Mouse (Mus musculus): ENCODE results near the gene Gm10282. TPM values are rescaled to one million over a fixed set of nuclear protein-coding genes. Genes with fewer than 3 reads are reported as not detected.

The Gm10282 gene
- polyA plus RNA-seq, 1 experiment from 2014 or later: 16.5 TPM

DNA sequence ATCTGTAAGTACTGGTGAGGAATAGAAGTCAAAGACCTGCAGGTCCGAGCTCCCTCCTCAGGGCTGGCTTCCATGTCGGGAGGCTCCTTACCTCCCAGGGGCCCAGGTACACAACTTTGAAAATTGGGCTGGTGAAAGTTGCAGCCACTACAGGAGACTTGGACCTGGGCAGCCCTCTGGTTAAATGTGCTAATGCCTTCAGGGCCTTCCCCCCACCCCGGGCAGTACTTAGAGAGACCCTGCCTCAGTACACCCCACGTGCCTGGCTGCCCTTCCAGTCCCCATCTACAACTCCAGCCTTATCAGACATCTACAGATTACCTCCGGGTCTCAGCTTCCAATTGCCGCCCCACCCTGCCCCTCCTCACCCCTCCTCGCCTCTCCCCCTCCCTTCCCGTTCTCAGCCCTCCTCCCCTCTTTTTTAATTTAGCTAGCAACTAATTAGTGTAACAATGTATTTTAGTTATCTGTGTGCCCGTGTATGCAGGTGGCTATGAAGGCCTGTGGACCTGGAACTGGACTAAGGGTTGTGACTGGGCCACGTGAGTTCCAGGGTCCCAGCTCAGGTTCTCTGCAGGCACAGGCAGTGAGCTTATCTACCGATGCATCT, 33.9 kb downstream of the Gm10282 start:
- H3K36me3 ChIP-seq (ENCODE audit: control insufficient read depth, insufficient read depth): no peaks in the 10 kb centered on the region
- H3K4me1 ChIP-seq (replicated peaks; ENCODE audit: control insufficient read depth, insufficient read depth, low read length): no peaks in the 10 kb centered on the region
- no peak overlapping the region for H3K9ac ChIP-seq (replicated peaks; ENCODE audit: low read depth, low read length)
- H3K9me3 ChIP-seq (ENCODE audit: control insufficient read depth, low read length): no peaks in the 10 kb centered on the region
- H3K27me3 ChIP-seq (replicated peaks; ENCODE audit: control insufficient read depth, insufficient read depth, low read length): no peaks in the 10 kb centered on the region
- WGBS: 71% methylated on average over 11 of the region's 11 CpGs
- no peak for ATAC-seq
- H3K27ac ChIP-seq (ENCODE audit: low read length): no peak overlapping the region
- H3K4me2 ChIP-seq (ENCODE audit: low read length): no peak overlapping the region
- no peak overlapping the region for H3K4me3 ChIP-seq (replicated peaks; ENCODE audit: low read length)

DNA sequence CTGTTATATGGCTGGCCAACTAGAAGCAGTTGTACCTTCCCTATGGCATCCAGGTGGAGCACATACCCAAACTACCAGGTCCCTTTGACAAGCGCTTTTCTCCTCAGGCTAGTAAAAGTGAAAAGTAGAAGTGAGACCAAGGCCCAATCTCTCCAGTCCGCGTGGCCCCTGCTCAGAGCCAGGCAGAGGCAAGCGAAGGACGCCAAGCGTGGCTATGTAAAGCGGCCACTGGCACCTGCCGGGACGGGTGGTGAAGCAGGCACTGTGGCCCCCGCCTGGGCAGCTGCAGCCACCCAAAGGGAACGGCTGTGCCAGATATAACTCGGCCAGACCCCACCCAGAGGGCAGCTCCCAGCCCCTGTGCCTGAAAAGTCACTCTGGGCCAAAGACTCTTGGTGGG, 34.5 kb downstream of the Gm10282 start:
- H3K27ac ChIP-seq (ENCODE audit: low read length): no peak overlapping the region
- no peak overlapping the region for H3K4me3 ChIP-seq (replicated peaks; ENCODE audit: low read length)
- no peak overlapping the region for H3K9ac ChIP-seq (replicated peaks; ENCODE audit: low read depth, low read length)
- H3K36me3 ChIP-seq (ENCODE audit: control insufficient read depth, insufficient read depth): no peaks in the 10 kb centered on the region
- no peak overlapping the region for H3K4me2 ChIP-seq (ENCODE audit: low read length)
- no peaks in the 10 kb centered on the region for H3K27me3 ChIP-seq (replicated peaks; ENCODE audit: control insufficient read depth, insufficient read depth, low read length)
- H3K9me3 ChIP-seq (ENCODE audit: control insufficient read depth, low read length): no peaks in the 10 kb centered on the region
- ATAC-seq: no peak
- WGBS: 88% methylated on average over 12 of the region's 12 CpGs
- H3K4me1 ChIP-seq (replicated peaks; ENCODE audit: control insufficient read depth, insufficient read depth, low read length): no peaks in the 10 kb centered on the region

DNA sequence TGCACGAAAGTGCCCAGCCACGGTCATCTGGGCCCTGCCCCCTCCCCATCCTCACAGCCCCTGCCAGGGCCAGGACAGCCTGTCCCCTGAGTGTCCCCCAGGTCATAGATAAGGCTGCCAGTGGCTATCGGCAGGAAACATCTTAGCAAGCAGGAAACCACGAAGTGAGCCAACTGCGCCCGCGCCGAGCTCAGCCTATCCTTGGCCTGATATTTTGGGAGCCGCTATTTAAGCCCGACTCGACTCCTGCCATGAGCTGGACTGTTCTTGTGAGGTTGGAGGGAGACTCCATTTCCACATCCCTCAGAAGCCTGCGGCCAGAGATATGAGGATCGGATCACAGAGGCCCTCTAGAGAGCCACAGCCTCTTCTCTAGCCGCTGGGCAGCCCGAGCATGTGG, 36.7 kb downstream of the Gm10282 start:
- Histone ChIP-seq H3K4me3 (replicated peaks; ENCODE audit: low read length) (no peak overlapping the region), H3K27me3 (replicated peaks; ENCODE audit: control insufficient read depth, insufficient read depth, low read length) (no peaks in the 10 kb centered on the region), H3K9ac (replicated peaks; ENCODE audit: low read depth, low read length) (no peak overlapping the region), H3K36me3 (ENCODE audit: control insufficient read depth, insufficient read depth) (no peaks in the 10 kb centered on the region), H3K4me2 (ENCODE audit: low read length) (no peak overlapping the region), H3K4me1 (replicated peaks; ENCODE audit: control insufficient read depth, insufficient read depth, low read length) (no peaks in the 10 kb centered on the region), H3K9me3 (ENCODE audit: control insufficient read depth, low read length) (no peaks in the 10 kb centered on the region), H3K27ac (ENCODE audit: low read length) (no peak overlapping the region)
- WGBS: 84% methylated on average over 15 of the region's 15 CpGs
- ATAC-seq: no peak

DNA sequence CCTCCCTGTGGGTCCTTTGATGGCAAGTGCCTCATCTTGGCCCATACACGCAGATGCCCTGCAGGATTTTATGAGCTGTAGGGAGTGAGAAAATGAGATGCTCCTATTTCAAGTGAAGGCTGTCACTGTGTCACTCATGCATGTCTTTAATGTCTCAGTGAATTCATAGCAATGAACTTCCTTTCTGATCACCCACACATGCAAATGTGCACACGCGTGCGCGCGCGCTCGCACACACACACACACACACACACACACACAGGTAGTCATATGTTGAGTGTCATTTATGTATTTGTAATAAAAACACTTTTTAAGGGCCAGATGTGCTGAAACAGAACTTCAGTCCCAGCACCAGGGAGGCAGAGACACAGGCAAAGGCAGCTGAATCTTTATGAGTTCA, 38.0 kb downstream of the Gm10282 start:
- no peaks in the 10 kb centered on the region for H3K27me3 ChIP-seq (replicated peaks; ENCODE audit: control insufficient read depth, insufficient read depth, low read length)
- WGBS: 95% methylated on average over 8 of the region's 8 CpGs
- ATAC-seq: no peak
- H3K4me1 ChIP-seq (replicated peaks; ENCODE audit: control insufficient read depth, insufficient read depth, low read length): no peaks in the 10 kb centered on the region
- no peak overlapping the region for H3K9ac ChIP-seq (replicated peaks; ENCODE audit: low read depth, low read length)
- no peak overlapping the region for H3K4me3 ChIP-seq (replicated peaks; ENCODE audit: low read length)
- no peak overlapping the region for H3K4me2 ChIP-seq (ENCODE audit: low read length)
- H3K36me3 ChIP-seq (ENCODE audit: control insufficient read depth, insufficient read depth): no peaks in the 10 kb centered on the region
- no peak overlapping the region for H3K27ac ChIP-seq (ENCODE audit: low read length)
- no peaks in the 10 kb centered on the region for H3K9me3 ChIP-seq (ENCODE audit: control insufficient read depth, low read length)

DNA sequence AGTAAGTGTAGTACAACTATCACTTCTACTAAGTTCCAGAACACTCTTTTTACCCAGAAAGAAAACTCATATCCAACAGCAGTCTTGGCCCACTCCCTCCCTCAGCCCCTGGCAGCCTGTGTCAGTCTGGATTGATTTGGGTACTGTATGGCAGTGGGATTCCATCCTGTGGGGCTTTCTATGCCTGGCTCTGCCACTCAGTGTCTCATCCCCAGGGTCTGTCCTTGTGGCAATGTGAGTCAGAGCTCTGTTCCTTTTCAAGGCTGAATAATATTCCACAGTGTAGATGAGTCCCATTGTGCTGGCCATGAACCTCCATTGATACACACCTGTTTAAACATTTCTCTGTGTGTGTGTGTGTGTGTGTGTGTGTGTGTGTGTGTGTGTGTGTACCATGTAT, 38.4 kb downstream of the Gm10282 start:
- H3K36me3 ChIP-seq (ENCODE audit: control insufficient read depth, insufficient read depth): no peaks in the 10 kb centered on the region
- no peak overlapping the region for H3K4me2 ChIP-seq (ENCODE audit: low read length)
- H3K9me3 ChIP-seq (ENCODE audit: control insufficient read depth, low read length): no peaks in the 10 kb centered on the region
- H3K4me3 ChIP-seq (replicated peaks; ENCODE audit: low read length): no peak overlapping the region
- ATAC-seq: no peak
- no peaks in the 10 kb centered on the region for H3K4me1 ChIP-seq (replicated peaks; ENCODE audit: control insufficient read depth, insufficient read depth, low read length)
- no peak overlapping the region for H3K27ac ChIP-seq (ENCODE audit: low read length)
- H3K27me3 ChIP-seq (replicated peaks; ENCODE audit: control insufficient read depth, insufficient read depth, low read length): no peaks in the 10 kb centered on the region
- H3K9ac ChIP-seq (replicated peaks; ENCODE audit: low read depth, low read length): no peak overlapping the region

DNA sequence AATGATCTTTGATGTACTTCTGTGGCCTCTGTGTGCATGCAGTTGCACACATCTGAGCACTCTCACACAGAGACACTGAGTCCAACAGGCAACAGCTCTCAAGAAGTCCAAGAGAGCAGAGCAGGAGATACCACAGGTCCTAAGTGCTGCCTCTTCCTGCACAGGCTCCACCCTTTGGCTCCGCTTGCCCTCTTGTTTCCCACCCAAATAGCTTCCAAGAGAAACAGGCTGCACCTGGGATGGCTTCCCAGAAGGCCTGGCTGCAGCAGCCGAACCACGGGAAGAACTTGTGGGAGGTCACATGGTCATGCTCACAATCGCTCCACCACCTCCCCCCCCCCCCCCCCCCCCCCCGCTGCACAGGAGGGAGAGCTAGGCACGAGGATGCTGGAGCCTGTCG, 39.7 kb downstream of the Gm10282 start:
- no peaks in the 10 kb centered on the region for H3K36me3 ChIP-seq (ENCODE audit: control insufficient read depth, insufficient read depth)
- H3K27me3 ChIP-seq (replicated peaks; ENCODE audit: control insufficient read depth, insufficient read depth, low read length): no peaks in the 10 kb centered on the region
- H3K4me3 ChIP-seq (replicated peaks; ENCODE audit: low read length): no peak overlapping the region
- no peak for ATAC-seq
- 73% methylated on average over 3 of the region's 7 CpGs for WGBS
- no peak overlapping the region for H3K9ac ChIP-seq (replicated peaks; ENCODE audit: low read depth, low read length)
- H3K4me2 ChIP-seq (ENCODE audit: low read length): no peak overlapping the region
- H3K4me1 ChIP-seq (replicated peaks; ENCODE audit: control insufficient read depth, insufficient read depth, low read length): no peaks in the 10 kb centered on the region
- H3K9me3 ChIP-seq (ENCODE audit: control insufficient read depth, low read length): no peaks in the 10 kb centered on the region
- H3K27ac ChIP-seq (ENCODE audit: low read length): no peak overlapping the region

DNA sequence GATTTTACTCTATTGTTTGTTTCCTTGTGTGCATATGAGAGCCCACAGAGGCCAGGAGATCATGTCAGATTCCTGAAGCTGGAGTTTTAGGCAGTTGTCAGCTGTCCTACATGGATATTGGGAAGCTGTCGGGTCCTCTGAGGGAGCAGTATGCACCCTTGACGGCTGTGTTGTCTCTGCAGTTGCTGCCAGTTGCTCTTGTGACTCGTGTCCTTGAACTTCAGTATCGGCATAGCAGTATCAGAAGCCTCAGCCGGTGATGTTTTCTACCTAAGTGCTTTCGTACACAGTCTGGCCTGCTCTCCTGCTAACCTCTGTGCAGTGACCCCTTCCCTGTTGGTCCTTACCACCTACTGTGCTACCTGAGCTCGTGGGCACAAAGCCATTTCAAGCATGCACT, 41.6 kb downstream of the Gm10282 start:
- ATAC-seq: no peak
- Histone ChIP-seq H3K36me3 (ENCODE audit: control insufficient read depth, insufficient read depth) (no peaks in the 10 kb centered on the region), H3K9me3 (ENCODE audit: control insufficient read depth, low read length) (no peaks in the 10 kb centered on the region), H3K9ac (replicated peaks; ENCODE audit: low read depth, low read length) (no peak overlapping the region), H3K27me3 (replicated peaks; ENCODE audit: control insufficient read depth, insufficient read depth, low read length) (no peaks in the 10 kb centered on the region), H3K27ac (ENCODE audit: low read length) (no peak overlapping the region), H3K4me2 (ENCODE audit: low read length) (no peak overlapping the region), H3K4me1 (replicated peaks; ENCODE audit: control insufficient read depth, insufficient read depth, low read length) (no peaks in the 10 kb centered on the region), H3K4me3 (replicated peaks; ENCODE audit: low read length) (no peak overlapping the region)
- WGBS: 76% methylated on average over 7 of the region's 7 CpGs

DNA sequence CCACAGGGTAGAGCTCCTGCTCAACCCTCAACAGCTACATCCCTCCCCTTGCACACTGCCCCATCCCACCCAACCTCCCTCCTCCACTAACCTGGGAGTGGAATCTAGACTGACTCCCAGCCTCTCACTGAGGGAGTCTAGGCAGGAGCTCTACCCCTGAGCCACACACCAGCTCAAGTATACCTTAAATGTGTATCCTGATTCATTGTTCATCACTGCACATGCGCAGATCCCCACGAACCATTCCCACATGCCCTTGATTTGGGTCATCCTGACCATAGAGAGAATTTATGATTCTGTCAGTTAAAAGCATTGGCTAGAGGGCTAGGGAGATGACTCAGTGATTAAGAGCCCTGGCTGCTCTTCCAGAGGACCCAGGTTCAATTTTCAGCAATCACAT, 42.3 kb downstream of the Gm10282 start:
- Histone ChIP-seq H3K4me3 (replicated peaks; ENCODE audit: low read length) (no peak overlapping the region), H3K9ac (replicated peaks; ENCODE audit: low read depth, low read length) (no peak overlapping the region), H3K9me3 (ENCODE audit: control insufficient read depth, low read length) (no peaks in the 10 kb centered on the region), H3K36me3 (ENCODE audit: control insufficient read depth, insufficient read depth) (no peaks in the 10 kb centered on the region), H3K4me2 (ENCODE audit: low read length) (no peak overlapping the region), H3K27ac (ENCODE audit: low read length) (no peak overlapping the region), H3K27me3 (replicated peaks; ENCODE audit: control insufficient read depth, insufficient read depth, low read length) (no peaks in the 10 kb centered on the region), H3K4me1 (replicated peaks; ENCODE audit: control insufficient read depth, insufficient read depth, low read length) (no peaks in the 10 kb centered on the region)
- no peak for ATAC-seq
- 87% methylated on average over 2 of the region's 2 CpGs for WGBS

DNA sequence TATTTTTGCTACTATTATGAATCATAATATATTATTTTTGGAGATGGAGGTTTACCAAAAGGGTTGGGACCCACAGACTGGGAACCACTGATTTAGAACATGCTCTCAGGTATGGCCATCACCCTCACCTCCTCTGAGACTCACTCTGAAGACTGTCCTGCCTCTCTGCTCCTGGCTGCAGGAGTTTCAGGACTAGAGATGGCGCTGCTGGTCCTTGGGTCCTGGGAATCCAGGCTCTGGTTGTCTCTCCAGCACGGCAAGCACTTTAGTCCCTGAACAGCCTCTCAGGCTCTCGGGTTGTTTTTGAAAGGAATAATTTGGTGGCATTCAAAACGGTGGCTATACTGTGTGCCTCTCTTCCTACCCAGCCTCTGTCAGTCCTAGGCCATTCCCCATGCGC, 43.2 kb downstream of the Gm10282 start:
- no peaks in the 10 kb centered on the region for H3K36me3 ChIP-seq (ENCODE audit: control insufficient read depth, insufficient read depth)
- 51% methylated on average over 5 of the region's 5 CpGs for WGBS
- H3K4me3 ChIP-seq (replicated peaks; ENCODE audit: low read length): no peak overlapping the region
- no peaks in the 10 kb centered on the region for H3K27me3 ChIP-seq (replicated peaks; ENCODE audit: control insufficient read depth, insufficient read depth, low read length)
- no peak overlapping the region for H3K27ac ChIP-seq (ENCODE audit: low read length)
- no peaks in the 10 kb centered on the region for H3K4me1 ChIP-seq (replicated peaks; ENCODE audit: control insufficient read depth, insufficient read depth, low read length)
- ATAC-seq: no peak
- no peak overlapping the region for H3K4me2 ChIP-seq (ENCODE audit: low read length)
- H3K9ac ChIP-seq (replicated peaks; ENCODE audit: low read depth, low read length): no peak overlapping the region
- H3K9me3 ChIP-seq (ENCODE audit: control insufficient read depth, low read length): no peaks in the 10 kb centered on the region

DNA sequence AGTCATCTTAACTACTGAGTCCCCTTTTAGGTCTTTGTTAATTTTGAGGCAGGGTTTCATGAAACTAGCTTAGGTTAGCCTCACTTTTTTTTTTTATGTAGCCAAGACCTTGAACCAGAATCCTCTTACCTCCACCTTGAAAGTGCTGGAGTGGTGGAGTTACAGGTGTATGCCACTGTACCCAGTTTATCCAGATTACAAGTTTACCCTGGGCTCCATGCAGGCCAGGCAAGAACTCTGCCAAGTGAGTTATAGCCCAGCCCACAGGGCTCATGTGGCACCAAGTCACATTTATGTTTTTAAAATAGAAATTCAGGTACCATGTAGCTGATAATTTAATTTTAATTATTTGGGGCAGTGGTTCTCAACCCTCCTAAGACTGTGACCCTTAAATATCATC, 43.6 kb downstream of the Gm10282 start:
- Histone ChIP-seq H3K36me3 (ENCODE audit: control insufficient read depth, insufficient read depth) (no peaks in the 10 kb centered on the region), H3K4me2 (ENCODE audit: low read length) (no peak overlapping the region), H3K9ac (replicated peaks; ENCODE audit: low read depth, low read length) (no peak overlapping the region), H3K9me3 (ENCODE audit: control insufficient read depth, low read length) (no peaks in the 10 kb centered on the region), H3K4me3 (replicated peaks; ENCODE audit: low read length) (no peak overlapping the region), H3K27ac (ENCODE audit: low read length) (no peak overlapping the region), H3K27me3 (replicated peaks; ENCODE audit: control insufficient read depth, insufficient read depth, low read length) (no peaks in the 10 kb centered on the region), H3K4me1 (replicated peaks; ENCODE audit: control insufficient read depth, insufficient read depth, low read length) (no peaks in the 10 kb centered on the region)
- no peak for ATAC-seq

Data from forebrain, embryonic 16.5 days (tissue).